Mouse (Mus musculus) 3T3-L1 (cell line): ENCODE results near the gene Gzf1.

Experiments used
- DNase-seq: peaks from one replicate; pipeline ENCODE4 v3.0.0-alpha.2; 2015; ENCODE audit warnings: low read depth, low spot score

Gene Gzf1

GRCm38 (mm10) chr2:148680775-148681291 is at the start of gene Gzf1:
Gene Gzf1 (plus strand): TSS chr2:148681023.
- DNase-seq, result peak; percentile 99

- DNase-seq, result peak; percentile 53
Observed at GRCm38 (mm10) chr2:148631602-148632001, 49.2 kb upstream of the Gzf1 start.

- no peak for DNase-seq
Observed at GRCm38 (mm10) chr2:148634466-148634865, 46.4 kb upstream of the Gzf1 start.

- DNase-seq, result peak; percentile 58
Observed at GRCm38 (mm10) chr2:148642610-148643370, 38.0 kb upstream of the Gzf1 start.

DNA sequence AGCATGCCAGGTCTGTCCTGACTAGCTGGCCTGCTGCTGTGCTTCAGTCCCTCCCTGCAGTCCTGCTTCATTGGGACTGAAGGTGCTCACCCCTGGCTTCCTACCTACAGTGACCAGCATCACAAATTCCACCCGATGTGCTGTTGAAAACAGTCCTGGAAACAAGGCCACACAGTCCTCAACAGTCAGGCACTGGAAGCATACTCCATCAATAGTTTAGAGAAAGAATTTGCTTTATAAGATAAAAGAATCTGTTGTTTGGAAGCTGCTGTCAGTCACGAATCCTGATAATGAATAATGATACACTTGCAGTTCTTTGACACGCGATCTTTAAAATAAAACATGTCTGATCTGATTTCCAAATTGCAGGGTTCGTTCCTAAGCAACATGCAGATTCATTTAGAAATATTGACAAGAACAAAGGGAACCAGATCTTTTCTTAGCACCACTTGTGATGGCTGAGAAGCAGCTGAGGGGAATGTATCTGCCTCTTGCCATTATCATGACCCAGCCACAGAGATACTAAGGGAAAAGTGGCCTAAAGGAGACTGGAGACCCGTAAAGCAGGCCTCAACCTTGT is 36.3 kb upstream of the Gzf1 start:
- no peak for DNase-seq

DNA sequence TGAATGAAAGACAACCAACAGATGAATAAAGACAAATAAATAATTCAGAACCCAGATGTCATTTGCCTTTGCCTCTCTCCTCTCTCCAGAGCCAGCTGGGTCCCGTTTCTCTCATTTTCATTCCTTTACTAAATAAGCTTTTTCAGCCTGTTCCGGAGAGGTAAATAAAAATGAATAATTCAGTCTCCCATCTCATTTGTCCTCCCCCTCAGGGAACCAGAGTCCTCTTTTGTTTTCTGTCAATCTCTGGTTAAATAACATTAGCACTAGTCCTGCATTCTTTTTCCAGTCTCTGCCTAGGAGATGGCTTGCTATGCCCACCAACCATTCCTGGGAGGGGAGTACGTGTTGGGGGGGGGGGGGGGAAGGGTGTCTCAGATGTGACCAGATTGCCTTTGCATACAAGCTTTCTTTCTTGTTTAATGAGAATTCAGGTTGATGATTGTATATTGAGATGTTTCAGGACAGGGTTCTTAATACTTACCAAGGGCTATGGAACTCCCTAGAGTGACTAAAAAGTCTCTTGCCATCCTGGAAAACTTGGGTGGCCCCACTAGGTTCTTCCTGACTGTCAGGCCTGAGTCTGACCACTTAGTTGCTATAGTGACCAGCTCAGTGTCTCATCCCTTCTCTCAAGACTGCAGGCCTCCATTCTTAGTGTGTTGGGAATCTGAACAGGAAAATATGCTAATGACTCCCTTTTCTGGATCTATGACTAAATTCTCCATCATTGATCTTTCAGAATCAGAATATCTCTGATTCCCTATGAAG is 30.1 kb upstream of the Gzf1 start:
- no peak for DNase-seq

- peak; percentile 90 for DNase-seq
Observed at GRCm38 (mm10) chr2:148654961-148655360, 25.9 kb upstream of the Gzf1 start.

DNA sequence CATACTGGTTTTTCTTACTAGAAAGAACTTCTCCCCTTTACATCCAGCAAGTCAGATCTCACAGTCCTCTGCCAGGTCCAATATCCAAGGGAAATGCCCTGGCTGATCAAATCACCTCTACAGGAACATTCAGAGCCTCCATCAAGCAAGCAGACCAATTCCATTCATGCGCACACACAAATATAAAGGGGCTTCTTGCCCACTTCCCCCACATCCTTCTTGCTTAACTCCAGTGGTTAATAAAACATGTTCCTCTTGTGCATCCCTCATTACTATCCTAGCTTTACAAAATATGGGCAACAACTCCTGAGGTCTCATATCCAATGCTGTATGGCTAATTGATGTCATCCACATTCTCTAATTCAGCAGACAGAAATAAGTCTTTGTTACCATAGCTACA is 17.4 kb upstream of the Gzf1 start:
- no peak for DNase-seq

GRCm38 (mm10) chr2:148672199-148673096 is 8.4 kb upstream of the Gzf1 start, which contains the start of gene Nxt1:
Gene Nxt1 (plus strand): TSS chr2:148672601.
- peak; percentile 99 for DNase-seq

DNA sequence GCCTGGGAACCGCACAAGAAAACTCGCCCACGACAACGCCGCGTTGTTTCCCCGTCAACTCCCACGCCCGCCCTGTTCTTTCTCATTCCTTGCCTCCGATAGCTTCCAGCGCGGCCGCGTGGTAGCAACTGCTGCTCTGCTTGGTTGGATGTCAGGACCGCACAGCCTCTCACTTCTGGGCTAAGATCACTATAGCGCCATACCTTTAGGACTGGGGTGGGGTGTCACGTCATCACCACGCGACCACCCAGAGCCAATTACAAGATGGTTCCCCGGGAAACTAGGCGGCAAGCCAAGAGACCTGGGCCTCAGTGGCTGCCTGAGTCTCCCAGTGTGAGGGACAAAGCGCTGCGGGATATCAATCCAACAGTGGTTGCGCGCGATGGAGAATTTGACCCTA is 3.0 kb upstream of the Gzf1 start:
- no peak for DNase-seq

GRCm38 (mm10) chr2:148679346-148679745 is 1.5 kb upstream of the Gzf1 start:
- peak; percentile 94 for DNase-seq

DNA sequence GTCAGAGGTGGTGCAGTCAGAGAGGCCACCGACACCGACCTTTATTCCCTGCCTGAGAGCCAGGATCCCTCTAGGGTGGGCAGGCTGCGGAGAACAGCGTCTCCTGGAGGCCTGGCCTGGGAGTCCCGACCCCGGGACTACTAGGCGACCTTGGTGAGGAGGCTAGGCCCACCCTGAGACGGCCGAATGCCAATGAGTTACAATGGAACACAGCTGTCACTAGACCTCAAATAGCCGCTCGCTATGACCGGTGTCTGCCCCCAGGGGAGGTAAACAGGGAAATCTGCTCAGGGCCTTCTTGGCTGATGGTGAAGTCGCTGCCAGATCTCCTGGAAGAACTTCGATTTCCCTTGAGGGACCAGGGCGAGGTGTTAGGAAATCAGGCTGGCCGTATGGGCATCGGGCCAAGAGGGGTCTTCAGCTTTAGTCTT is 653 bp downstream of the Gzf1 start:
- peak; percentile 71 for DNase-seq

DNA sequence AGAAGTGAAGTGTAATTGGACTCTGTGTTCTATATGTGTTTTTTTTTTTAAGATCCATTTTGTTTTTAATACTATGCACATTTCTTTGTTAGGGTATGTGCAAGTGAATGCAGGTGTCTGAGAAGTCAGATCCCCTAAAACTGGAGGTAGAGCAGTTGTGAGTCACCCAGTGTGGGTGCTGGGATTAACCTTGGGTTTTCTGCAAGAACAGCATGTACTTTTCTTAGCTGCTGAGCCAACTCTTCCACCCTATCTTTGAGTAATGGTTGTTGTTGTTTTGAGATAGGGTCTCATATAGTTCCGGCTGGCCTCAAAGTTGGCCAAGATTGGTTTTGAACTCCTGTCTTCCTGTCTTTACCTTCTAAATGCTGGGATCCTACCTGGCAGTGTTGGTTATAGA is 2.2 kb downstream of the Gzf1 start:
- no peak for DNase-seq

DNA sequence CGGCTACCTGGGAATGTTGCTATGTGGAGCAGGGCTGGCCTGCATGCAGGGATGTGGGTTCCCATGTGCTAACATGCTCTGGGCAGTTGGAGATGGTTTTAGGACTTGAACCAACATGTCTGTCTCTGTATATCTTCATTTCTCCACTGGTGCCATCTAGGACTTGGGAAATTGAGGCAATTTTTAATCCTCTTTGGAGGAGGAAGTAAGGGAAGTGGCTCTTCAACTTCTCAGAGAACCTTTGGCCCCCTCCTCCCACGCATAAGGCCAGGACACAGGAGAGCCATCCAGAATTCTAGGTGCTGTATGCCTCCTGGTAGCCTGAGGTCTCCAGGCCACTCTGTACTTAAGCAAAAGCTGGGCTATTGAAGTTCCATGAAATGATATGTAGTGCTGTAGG is 4.1 kb downstream of the Gzf1 start:
- no peak for DNase-seq

- no peak for DNase-seq
Observed at GRCm38 (mm10) chr2:148685709-148686108, 4.9 kb downstream of the Gzf1 start.

DNA sequence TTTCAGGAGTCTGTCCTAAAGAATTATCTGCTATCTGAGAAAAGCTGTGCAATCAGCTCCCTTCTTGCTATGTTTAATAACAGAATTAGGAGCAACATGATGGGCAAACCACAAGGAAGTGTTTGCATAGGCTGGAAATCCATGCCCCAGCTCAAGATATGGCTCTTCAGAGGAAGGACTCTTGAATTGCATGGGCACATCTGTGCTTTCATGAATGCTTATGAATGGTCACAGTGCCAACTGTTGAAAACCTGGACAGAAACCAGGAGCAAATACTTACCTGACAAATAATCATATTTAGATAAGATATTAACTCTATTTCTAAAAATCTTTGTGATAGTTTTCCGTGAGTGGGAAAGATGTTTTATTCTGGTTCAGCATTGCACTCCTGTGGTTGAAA is 6.0 kb downstream of the Gzf1 start:
- DNase-seq, result no peak

- no peak for DNase-seq
Observed at GRCm38 (mm10) chr2:148687971-148688370, 7.1 kb downstream of the Gzf1 start.

- no peak for DNase-seq
Observed at GRCm38 (mm10) chr2:148689444-148690140, 8.8 kb downstream of the Gzf1 start.

- no peak for DNase-seq
Observed at GRCm38 (mm10) chr2:148690291-148690690, 9.5 kb downstream of the Gzf1 start.

GRCm38 (mm10) chr2:148690781-148691180 is 10.0 kb downstream of the Gzf1 start:
- DNase-seq, result no peak

DNA sequence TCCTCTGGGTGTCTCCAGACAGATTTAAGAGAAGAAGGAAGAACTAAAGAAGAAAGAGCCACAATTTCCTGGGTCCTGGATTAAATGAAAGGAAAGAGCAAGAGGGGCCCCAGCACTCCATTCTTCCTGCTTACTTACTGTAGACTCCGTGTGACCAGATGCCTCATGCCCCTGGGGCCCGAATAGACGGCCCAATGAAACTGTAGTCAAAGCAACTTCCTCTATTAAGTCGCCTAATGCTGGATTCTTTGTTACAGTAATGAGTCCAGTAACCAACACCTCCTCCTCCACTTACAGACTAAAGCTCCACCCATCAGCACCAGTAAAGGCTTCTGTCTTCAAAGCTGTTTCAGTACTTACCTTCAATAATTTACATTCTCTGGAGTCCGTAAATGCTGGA is 17.7 kb downstream of the Gzf1 start:
- DNase-seq, result no peak
